Mouse (Mus musculus) intestine, embryonic 15.5 days (tissue): ENCODE measurements around the gene H2-M10.4. TPM values are rescaled to one million over a fixed set of nuclear protein-coding genes. Genes with fewer than 3 reads are reported as not detected.
"Not testable (repeated sequence)": the region's sequence is repeated elsewhere in the genome, so short reads cannot be mapped to it uniquely, and the experiment has no call there.

Source experiments
- ATAC-seq: fragments of 200-750 bp; cut with Nextera tagmentation; 2 replicates; pipeline ENCODE4 v1.8.0; 2017; ENCODE audit warnings: moderate TSS enrichment, moderate library complexity
- H3K27ac ChIP-seq: fragments of 300-500 bp; sonication (generic); 2 replicates; pipeline ENCODE4 v1.5.1; 2015; ENCODE audit warnings: mild to moderate bottlenecking, inconsistent platforms
- H3K27me3 ChIP-seq: fragments of 300-500 bp; sonication (generic); replicated peaks from 2 replicates; pipeline ENCODE4 v1.6.1; 2015; ENCODE audit warnings: inconsistent platforms
- H3K36me3 ChIP-seq: fragments of 300-500 bp; sonication (generic); 2 replicates; pipeline ENCODE4 v1.6.1; 2015; ENCODE audit warnings: inconsistent platforms
- H3K4me1 ChIP-seq: fragments of 300-500 bp; sonication (generic); replicated peaks from 2 replicates; pipeline ENCODE4 v1.6.1; 2015; ENCODE audit warnings: inconsistent platforms
- H3K4me2 ChIP-seq: fragments of 300-500 bp; sonication (generic); replicated peaks from 2 replicates; pipeline ENCODE4 v1.6.1; 2015; ENCODE audit warnings: mild to moderate bottlenecking, inconsistent platforms
- H3K4me3 ChIP-seq: fragments of 300-500 bp; sonication (generic); replicated peaks from 2 replicates; pipeline ENCODE4 v1.5.1; 2015; ENCODE audit warnings: inconsistent platforms
- H3K9ac ChIP-seq: fragments of 300-500 bp; sonication (generic); 2 replicates; pipeline ENCODE4 v1.6.1; 2015; ENCODE audit warnings: inconsistent platforms
- H3K9me3 ChIP-seq: fragments of 300-500 bp; sonication (generic); 2 replicates; pipeline ENCODE4 v1.6.1; 2016; ENCODE audit warnings: inconsistent platforms
- WGBS: fragments of 180-500 bp; shearing (Covaris S2); methylation state at CpG from one replicate; pipeline ENCODE4 v1.1.7; 2015; 5-methylcytosine and 5-hydroxymethylcytosine counted together
- polyA plus RNA-seq: library from polyadenylated mRNA; unstranded; fragments of >200 nt; fragmentation: Nextera tagmentation; extraction: Ambion mirVana; gene quantifications from 2 replicates; pipeline ENCODE4 v1.2.1, GENCODE M21; 2015

H2-M10.4 gene
- polyA plus RNA-seq, result not detected in 2 replicates

DNA sequence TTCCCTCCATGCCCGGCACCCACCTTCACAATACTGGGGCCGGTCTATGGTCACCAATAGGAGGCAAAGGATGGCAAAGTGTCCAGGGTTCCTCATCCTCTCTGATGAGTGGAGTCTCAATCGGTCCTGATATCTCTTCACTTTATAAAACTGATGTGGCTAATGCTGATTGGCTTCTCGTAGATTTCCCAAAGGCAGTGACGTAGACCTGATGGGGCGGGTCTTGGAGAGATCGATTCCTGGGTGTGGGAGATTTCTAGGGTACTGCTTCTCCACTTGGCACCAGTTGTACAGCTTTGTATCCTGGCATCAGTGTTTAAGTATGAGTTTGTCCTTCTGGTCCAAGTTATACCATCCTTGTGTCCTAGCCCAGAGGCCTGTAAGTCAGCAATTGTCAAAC lies at the start of gene H2-M10.4:
Gene H2-M10.4 (minus strand): TSS at position 101 of the 400 bp plus-strand sequence.
- no peak within 1 kb of the TSS for H3K4me3 ChIP-seq
- no peaks in the 10 kb centered on the region for H3K4me1 ChIP-seq
- H3K36me3 ChIP-seq, result no peaks in the 10 kb centered on the region
- H3K9ac ChIP-seq, result no peak within 1 kb of the TSS
- no peak within 1 kb of the TSS for H3K27ac ChIP-seq
- WGBS, result 89% methylated on average over 7 of the region's 7 CpGs
- no peaks in the 10 kb centered on the region for H3K27me3 ChIP-seq
- ATAC-seq, result no peak
- H3K4me2 ChIP-seq, result no peak within 1 kb of the TSS
- no peaks in the 10 kb centered on the region for H3K9me3 ChIP-seq

GRCm38 (mm10) chr17:36503910-36504309 lies 41.8 kb upstream of the H2-M10.4 start:
- Histone ChIP-seq H3K27me3 (no peaks in the 10 kb centered on the region), H3K4me2 (no peak overlapping the region), H3K4me3 (no peak overlapping the region), H3K36me3 (no peaks in the 10 kb centered on the region), H3K27ac (no peak overlapping the region), H3K4me1 (no peaks in the 10 kb centered on the region), H3K9ac (no peak overlapping the region), H3K9me3 (no peaks in the 10 kb centered on the region)
- ATAC-seq, result no peak

DNA sequence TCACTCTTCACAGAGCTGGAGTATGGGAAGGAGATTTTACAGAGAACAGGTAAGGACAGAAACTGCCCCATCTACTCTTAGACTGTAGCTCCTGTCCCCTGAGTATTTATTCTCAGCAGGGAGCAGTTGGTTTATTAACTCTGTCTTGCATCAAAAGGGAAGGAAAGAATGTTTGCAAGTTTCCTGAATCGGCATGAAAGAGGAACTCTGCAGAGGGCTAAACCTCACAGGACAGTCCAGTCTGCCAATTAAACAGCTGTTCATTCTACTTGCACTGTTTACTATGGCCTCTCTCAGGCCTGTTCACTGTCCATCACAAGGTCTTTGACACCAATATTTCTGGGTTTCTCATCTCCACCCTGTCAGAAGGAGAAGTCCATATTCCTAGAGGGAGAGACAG lies 38.3 kb upstream of the H2-M10.4 start:
- 37% methylated on average over 1 of the region's 1 CpGs for WGBS

GRCm38 (mm10) chr17:36488181-36488580 lies 26.0 kb upstream of the H2-M10.4 start:
- not testable (repeated sequence) for ATAC-seq, H3K9me3 ChIP-seq, H3K9ac ChIP-seq, H3K4me2 ChIP-seq, H3K27me3 ChIP-seq, H3K36me3 ChIP-seq, H3K27ac ChIP-seq, H3K4me1 ChIP-seq, H3K4me3 ChIP-seq
- 96% methylated on average over 16 of the region's 16 CpGs for WGBS

More for the DNA sequence above, 38.3 kb upstream of the H2-M10.4 start:
- H3K27me3 ChIP-seq, result no peaks in the 10 kb centered on the region
- H3K4me2 ChIP-seq, result no peak overlapping the region
- H3K36me3 ChIP-seq, result no peaks in the 10 kb centered on the region
- H3K4me3 ChIP-seq, result no peak overlapping the region
- ATAC-seq, result no peak
- no peak overlapping the region for H3K27ac ChIP-seq
- no peaks in the 10 kb centered on the region for H3K9me3 ChIP-seq
- H3K4me1 ChIP-seq, result no peaks in the 10 kb centered on the region
- H3K9ac ChIP-seq, result no peak overlapping the region

GRCm38 (mm10) chr17:36486687-36487230 lies 24.6 kb upstream of the H2-M10.4 start:
- no peaks in the 10 kb centered on the region for H3K4me1 ChIP-seq
- no peak overlapping the region for H3K4me2 ChIP-seq
- no peak overlapping the region for H3K9ac ChIP-seq
- H3K9me3 ChIP-seq, result no peaks in the 10 kb centered on the region
- H3K4me3 ChIP-seq, result no peak overlapping the region
- no peak overlapping the region for H3K27ac ChIP-seq
- H3K27me3 ChIP-seq, result no peaks in the 10 kb centered on the region
- H3K36me3 ChIP-seq, result no peaks in the 10 kb centered on the region
- 87% methylated on average over 1 of the region's 1 CpGs for WGBS
- no peak for ATAC-seq

- Histone ChIP-seq H3K36me3 (no peaks in the 10 kb centered on the region), H3K9ac (no peak overlapping the region), H3K9me3 (no peaks in the 10 kb centered on the region), H3K27me3 (no peaks in the 10 kb centered on the region), H3K4me1 (no peaks in the 10 kb centered on the region), H3K27ac (no peak overlapping the region), H3K4me3 (no peak overlapping the region), H3K4me2 (no peak overlapping the region)
- ATAC-seq, result no peak
- 60% methylated on average over 3 of the region's 3 CpGs for WGBS
Measured at GRCm38 (mm10) chr17:36483865-36484264, 21.7 kb upstream of the H2-M10.4 start.

DNA sequence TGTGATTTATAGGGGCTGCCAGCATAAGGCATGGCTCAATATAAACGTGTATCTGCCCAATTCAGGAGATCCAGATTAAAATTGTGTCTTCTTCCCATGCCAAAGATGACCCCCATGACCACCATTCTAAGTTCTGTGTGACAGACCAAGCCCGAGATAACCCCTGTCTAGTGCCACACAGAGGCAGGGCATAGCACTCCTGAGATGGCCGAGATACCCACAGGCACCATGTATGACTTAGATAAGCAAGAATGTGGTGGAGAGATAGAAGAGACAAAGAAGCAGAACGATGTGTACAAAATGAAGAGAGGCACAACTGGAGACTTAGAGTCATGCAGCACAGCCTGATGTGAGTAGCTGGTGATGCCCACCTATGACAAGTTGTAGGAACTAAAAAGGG lies 5.9 kb downstream of the H2-M10.4 start:
- no peak for ATAC-seq
- Histone ChIP-seq H3K36me3 (no peaks in the 10 kb centered on the region), H3K4me3 (no peak overlapping the region), H3K9ac (no peak overlapping the region), H3K27me3 (no peaks in the 10 kb centered on the region), H3K4me1 (no peaks in the 10 kb centered on the region), H3K27ac (no peak overlapping the region), H3K9me3 (no peaks in the 10 kb centered on the region), H3K4me2 (no peak overlapping the region)
- 56% methylated on average over 4 of the region's 4 CpGs for WGBS

DNA sequence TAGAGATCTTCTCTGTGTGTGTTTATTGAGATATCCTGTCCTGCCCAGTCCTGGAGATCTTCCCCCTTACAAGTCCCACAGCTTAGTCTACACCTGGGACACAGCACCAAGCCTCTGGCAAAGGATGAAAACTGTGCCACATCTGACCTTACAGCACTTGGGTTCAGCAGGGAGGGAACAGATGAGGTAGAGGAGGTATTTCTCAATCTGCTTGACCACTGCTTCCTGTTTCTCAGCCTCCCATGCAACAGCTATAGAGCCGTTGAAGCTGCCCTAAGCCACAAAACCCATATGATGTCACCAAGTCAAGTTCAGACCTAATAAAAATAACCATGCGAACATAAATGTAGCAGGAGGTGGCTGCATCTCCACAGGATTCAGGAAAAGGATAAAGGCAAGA lies 30.7 kb downstream of the H2-M10.4 start:
- H3K36me3 ChIP-seq, result no peaks in the 10 kb centered on the region
- no peaks in the 10 kb centered on the region for H3K4me1 ChIP-seq
- WGBS, result 74% methylated on average over 2 of the region's 2 CpGs
- H3K27ac ChIP-seq, result no peak overlapping the region
- no peak overlapping the region for H3K9ac ChIP-seq
- no peak overlapping the region for H3K4me2 ChIP-seq
- no peak overlapping the region for H3K4me3 ChIP-seq
- no peak for ATAC-seq
- no peaks in the 10 kb centered on the region for H3K27me3 ChIP-seq
- no peaks in the 10 kb centered on the region for H3K9me3 ChIP-seq

DNA sequence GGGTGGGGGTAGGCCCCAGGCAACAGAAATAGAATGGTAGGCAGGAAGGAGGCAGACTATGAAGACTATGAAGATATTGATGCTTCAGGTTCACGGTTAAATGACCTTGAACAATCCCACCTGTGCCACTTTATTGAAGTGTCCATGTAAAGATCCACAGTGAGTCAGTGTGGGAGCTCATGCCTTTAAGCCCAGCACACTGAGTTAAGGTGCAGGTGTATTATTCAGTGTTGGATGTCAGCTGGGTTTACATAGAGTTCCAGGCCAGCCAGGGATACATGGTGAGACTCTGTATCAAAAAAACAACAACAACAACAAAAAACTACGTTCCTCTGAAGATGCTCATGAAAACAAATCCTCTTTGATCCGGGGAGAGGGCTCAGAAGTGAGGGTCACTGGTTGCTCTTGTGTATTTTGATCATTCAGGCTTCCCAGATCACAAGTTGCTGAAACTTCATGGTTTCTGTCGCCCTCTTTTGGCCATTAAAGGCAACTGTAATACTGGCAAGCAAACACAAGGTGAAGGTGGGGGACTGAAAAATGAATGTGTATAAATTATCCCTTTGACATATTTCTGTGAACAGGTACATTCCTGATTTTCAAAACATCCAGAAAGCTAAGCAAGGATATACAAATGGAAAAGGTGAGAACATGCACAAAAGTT lies 43.9 kb downstream of the H2-M10.4 start:
- Histone ChIP-seq H3K27ac (no peak overlapping the region), H3K36me3 (no peaks in the 10 kb centered on the region), H3K4me3 (no peak overlapping the region), H3K4me2 (no peak overlapping the region), H3K9ac (no peak overlapping the region), H3K4me1 (no peaks in the 10 kb centered on the region), H3K9me3 (no peaks in the 10 kb centered on the region), H3K27me3 (no peaks in the 10 kb centered on the region)
- no peak for ATAC-seq
- WGBS, result 27% methylated on average over 4 of the region's 4 CpGs

- H3K27ac ChIP-seq, result no peak overlapping the region
- no peaks in the 10 kb centered on the region for H3K4me1 ChIP-seq
- no peak overlapping the region for H3K9ac ChIP-seq
- no peaks in the 10 kb centered on the region for H3K27me3 ChIP-seq
- ATAC-seq, result no peak
- H3K4me2 ChIP-seq, result no peak overlapping the region
- H3K4me3 ChIP-seq, result no peak overlapping the region
- H3K9me3 ChIP-seq, result no peaks in the 10 kb centered on the region
- 36% methylated on average over 2 of the region's 2 CpGs for WGBS
- no peaks in the 10 kb centered on the region for H3K36me3 ChIP-seq
Measured at GRCm38 (mm10) chr17:36417416-36417815, 44.7 kb downstream of the H2-M10.4 start.

DNA sequence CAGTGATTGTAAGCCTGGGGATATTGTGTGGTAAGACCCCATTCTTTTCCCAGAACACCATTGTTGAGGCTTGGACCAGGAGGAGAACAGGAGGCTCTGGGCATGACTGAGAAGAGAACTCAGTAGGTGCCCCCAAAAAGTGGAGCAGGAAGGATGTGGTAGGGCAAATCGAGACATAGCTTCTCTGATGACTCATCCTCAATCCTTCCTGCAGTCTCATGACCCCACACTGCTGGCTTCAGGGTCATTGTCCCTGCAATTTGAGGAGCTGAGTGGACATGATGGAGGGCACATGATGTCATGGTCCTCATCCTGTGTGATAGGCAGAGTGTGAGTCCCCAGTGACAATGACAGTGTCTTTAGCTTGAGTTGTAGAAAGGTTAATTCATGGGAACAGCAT lies 46.7 kb downstream of the H2-M10.4 start:
- no peaks in the 10 kb centered on the region for H3K4me1 ChIP-seq
- H3K36me3 ChIP-seq, result no peaks in the 10 kb centered on the region
- H3K9ac ChIP-seq, result no peak overlapping the region
- no peak overlapping the region for H3K4me2 ChIP-seq
- ATAC-seq, result no peak
- no peaks in the 10 kb centered on the region for H3K9me3 ChIP-seq
- no peak overlapping the region for H3K27ac ChIP-seq
- H3K27me3 ChIP-seq, result no peaks in the 10 kb centered on the region
- WGBS, result 70% methylated on average over 1 of the region's 1 CpGs
- no peak overlapping the region for H3K4me3 ChIP-seq

DNA sequence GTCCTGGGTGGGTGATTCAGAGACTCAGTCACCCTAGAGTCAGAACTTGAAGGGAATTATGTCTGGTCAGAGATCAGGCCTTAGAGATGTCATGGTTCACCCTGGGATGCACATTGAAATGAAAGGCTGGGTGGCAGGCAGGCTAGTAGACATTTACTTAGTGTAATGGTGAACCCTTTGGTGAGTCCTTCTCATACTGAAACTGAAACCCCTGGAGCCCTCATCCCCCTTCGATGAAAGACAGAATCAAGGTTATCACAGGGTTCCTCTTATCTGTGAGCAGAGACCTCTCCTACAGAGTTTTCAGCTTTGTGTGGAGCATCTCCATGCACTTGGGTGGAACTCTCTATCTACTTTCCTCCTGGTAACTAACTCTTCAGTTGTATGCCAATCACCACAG lies 47.8 kb downstream of the H2-M10.4 start:
- no peak overlapping the region for H3K27ac ChIP-seq
- no peak overlapping the region for H3K4me3 ChIP-seq
- ATAC-seq, result no peak
- no peaks in the 10 kb centered on the region for H3K4me1 ChIP-seq
- H3K27me3 ChIP-seq, result no peaks in the 10 kb centered on the region
- 65% methylated on average over 1 of the region's 1 CpGs for WGBS
- no peak overlapping the region for H3K4me2 ChIP-seq
- H3K9ac ChIP-seq, result no peak overlapping the region
- no peaks in the 10 kb centered on the region for H3K9me3 ChIP-seq
- H3K36me3 ChIP-seq, result no peaks in the 10 kb centered on the region
